Mouse (Mus musculus) liver, embryonic 14.5 days (tissue): Measurements from ENCODE around the gene Acoxl.

ENCODE experiments used
- CTCF ChIP-seq: IDR thresholded peaks from 2 replicates; pipeline ENCODE4 v1.5.1; 2016; ENCODE audit warnings: antibody characterized with exemption, low read depth, control low read depth
- EP300 ChIP-seq: IDR thresholded peaks from 2 replicates; pipeline ENCODE4 v1.6.1; 2016; ENCODE audit warnings: antibody characterized with exemption, low read depth

GRCm38 (mm10) chr2:127983301-127983700 lies 144.6 kb downstream of the Acoxl start:
- TF ChIP-seq CTCF = no peak
- no peak for TF ChIP-seq EP300
